Mouse (Mus musculus) neural tube, embryonic 13.5 days (tissue): ENCODE data around the gene Afap1. TPM values are rescaled to one million over a fixed set of nuclear protein-coding genes. Genes with fewer than 3 reads are reported as not detected.
A peak's percentile ranks its signal among the peaks of the same experiment; 100 is the strongest.

Experiments
- ATAC-seq: fragments of 200-750 bp; cut with Nextera tagmentation; 2 replicates; pipeline ENCODE4 v1.8.0; 2017; ENCODE audit warnings: low read depth, mild to moderate bottlenecking, moderate TSS enrichment, moderate library complexity
- H3K27ac ChIP-seq: fragments of 300-500 bp; sonication (generic); replicated peaks from 2 replicates; pipeline ENCODE4 v1.5.1; 2015; ENCODE audit warnings: moderate library complexity, mild to moderate bottlenecking, inconsistent platforms
- H3K27me3 ChIP-seq: fragments of 300-500 bp; sonication (generic); 2 replicates; pipeline ENCODE4 v1.6.1; 2015; ENCODE audit warnings: mild to moderate bottlenecking, inconsistent platforms
- H3K36me3 ChIP-seq: fragments of 300-500 bp; sonication (generic); 2 replicates; pipeline ENCODE4 v1.6.1; 2015; ENCODE audit warnings: mild to moderate bottlenecking, inconsistent platforms
- H3K4me1 ChIP-seq: fragments of 300-500 bp; sonication (generic); replicated peaks from 2 replicates; pipeline ENCODE4 v1.6.1; 2015; ENCODE audit warnings: inconsistent platforms
- H3K4me2 ChIP-seq: fragments of 300-500 bp; sonication (generic); 2 replicates; pipeline ENCODE4 v1.6.1; 2015; ENCODE audit warnings: inconsistent platforms, mild to moderate bottlenecking, moderate library complexity
- H3K4me3 ChIP-seq: fragments of 300-500 bp; sonication (generic); 2 replicates; pipeline ENCODE4 v1.5.1; 2015; ENCODE audit warnings: mild to moderate bottlenecking, inconsistent platforms
- H3K9ac ChIP-seq: fragments of 300-500 bp; sonication (generic); 2 replicates; pipeline ENCODE4 v1.6.1; 2015; ENCODE audit warnings: moderate library complexity, mild to moderate bottlenecking, inconsistent platforms
- H3K9me3 ChIP-seq: fragments of 300-500 bp; sonication (generic); 2 replicates; pipeline ENCODE4 v1.6.1; 2016; ENCODE audit warnings: inconsistent platforms
- WGBS: fragments of 180-500 bp; shearing (Covaris S2); methylation state at CpG from one replicate; pipeline ENCODE4 v1.1.7; 2015; 5-methylcytosine and 5-hydroxymethylcytosine counted together
- polyA plus RNA-seq: library from polyadenylated mRNA; unstranded; fragments of >200 nt; fragmentation: Nextera tagmentation; extraction: Ambion mirVana; gene quantifications from 2 replicates; pipeline ENCODE4 v1.2.1, GENCODE M21; 2015

The Afap1 gene
- polyA plus RNA-seq, 1 experiment from 2014 or later: 92.2 TPM

GRCm38 (mm10) chr5:35898994-35899393, 5.9 kb downstream of the Afap1 start:
- Histone ChIP-seq H3K36me3 (no peaks in the 10 kb centered on the region), H3K9me3 (no peaks in the 10 kb centered on the region), H3K27me3 (no peaks in the 10 kb centered on the region), H3K27ac (no peak overlapping the region), H3K4me1 (peaks cover 86% of the 10 kb centered on the region), H3K4me2 (no peak overlapping the region), H3K9ac (no peak overlapping the region), H3K4me3 (no peak overlapping the region)
- WGBS: 85% methylated on average over 3 of the region's 3 CpGs
- no peak for ATAC-seq

- H3K9me3 ChIP-seq: no peaks in the 10 kb centered on the region
- peak overlapping the region; percentile 25; the same call in 1 of the 2 replicates for H3K4me2 ChIP-seq
- no peaks in the 10 kb centered on the region for H3K36me3 ChIP-seq
- no peak for ATAC-seq
- H3K4me1 ChIP-seq: peaks cover 89% of the 10 kb centered on the region
- WGBS: 15% methylated on average over 9 of the region's 10 CpGs
- peak overlapping the region; percentile 70; the same call in 1 of the 2 replicates for H3K27ac ChIP-seq
- peak overlapping the region; percentile 36 for H3K9ac ChIP-seq
- H3K4me3 ChIP-seq: no peak overlapping the region
- H3K27me3 ChIP-seq: no peaks in the 10 kb centered on the region
These were observed 7.5 kb downstream of the Afap1 start for GRCm38 (mm10) chr5:35900401-35901225.

DNA sequence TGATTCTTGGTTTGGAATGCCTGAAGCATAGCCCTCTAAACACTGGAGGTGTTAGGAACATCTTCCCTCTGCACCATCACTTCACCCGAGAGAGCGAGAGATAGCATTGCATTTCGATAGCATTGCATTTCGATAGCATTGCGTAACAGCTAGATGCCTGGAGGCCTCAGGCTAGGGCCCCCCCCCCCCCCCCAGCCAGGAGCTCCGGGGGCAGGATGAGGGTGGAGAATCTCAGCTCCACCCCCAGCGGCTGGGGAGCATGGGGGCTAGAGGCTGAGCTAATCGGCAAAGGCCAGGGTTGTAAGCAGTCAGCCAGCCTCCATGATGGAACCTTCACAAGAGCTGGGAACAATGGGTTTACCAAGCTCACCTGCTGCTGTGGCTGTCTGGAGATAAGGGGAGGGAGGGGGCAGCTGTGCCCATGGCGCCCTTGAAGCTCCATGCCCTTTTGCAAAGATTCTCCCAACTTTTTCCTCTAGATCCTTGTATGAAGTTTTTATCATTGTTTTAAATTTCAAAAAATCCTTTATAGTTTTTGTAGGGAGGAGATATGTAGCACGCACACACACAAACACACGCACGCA, 8.2 kb downstream of the Afap1 start:
- no peaks in the 10 kb centered on the region for H3K9me3 ChIP-seq
- H3K4me3 ChIP-seq: no peak overlapping the region
- peaks cover 88% of the 10 kb centered on the region for H3K4me1 ChIP-seq
- H3K27ac ChIP-seq: peak overlapping the region; percentile 70
- 40% methylated on average over 12 of the region's 12 CpGs for WGBS
- H3K36me3 ChIP-seq: no peaks in the 10 kb centered on the region
- ATAC-seq: no peak
- no peaks in the 10 kb centered on the region for H3K27me3 ChIP-seq
- H3K4me2 ChIP-seq: peak overlapping the region; percentile 25; the same call in 1 of the 2 replicates
- H3K9ac ChIP-seq: no peak overlapping the region

DNA sequence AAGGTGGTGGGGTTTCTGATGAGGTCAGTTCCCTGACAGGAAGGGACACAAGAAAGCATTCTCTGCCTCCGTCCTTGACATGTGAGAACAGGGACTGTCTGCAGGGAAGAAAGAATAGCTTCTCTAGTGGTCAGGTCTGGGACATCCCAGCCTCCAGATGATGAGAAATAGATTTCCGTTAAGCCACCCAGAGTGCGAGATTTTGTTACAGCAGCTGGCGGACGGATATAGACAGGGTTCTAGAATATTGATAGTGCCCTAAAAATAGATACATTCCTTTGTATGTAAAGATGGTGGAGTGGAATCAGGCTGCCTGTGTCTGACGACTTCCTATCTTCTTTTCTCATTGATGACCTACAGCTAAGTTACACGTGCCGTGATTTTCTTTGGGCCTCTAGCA, 10.3 kb downstream of the Afap1 start:
- no peaks in the 10 kb centered on the region for H3K9me3 ChIP-seq
- no peak overlapping the region for H3K4me2 ChIP-seq
- 73% methylated on average over 8 of the region's 8 CpGs for WGBS
- no peak overlapping the region; the same call in 1 of the 2 replicates for H3K27ac ChIP-seq
- no peak overlapping the region for H3K4me3 ChIP-seq
- H3K27me3 ChIP-seq: no peaks in the 10 kb centered on the region
- no peaks in the 10 kb centered on the region for H3K36me3 ChIP-seq
- ATAC-seq: no peak
- H3K4me1 ChIP-seq: peaks cover 88% of the 10 kb centered on the region
- H3K9ac ChIP-seq: no peak overlapping the region

GRCm38 (mm10) chr5:35905283-35905682, 12.2 kb downstream of the Afap1 start:
- Histone ChIP-seq H3K36me3 (no peaks in the 10 kb centered on the region), H3K4me2 (no peak overlapping the region), H3K9ac (peak overlapping the region; percentile 32; the same call in 1 of the 2 replicates), H3K27me3 (no peaks in the 10 kb centered on the region), H3K27ac (peak overlapping the region; percentile 62), H3K4me1 (peaks cover 90% of the 10 kb centered on the region), H3K4me3 (no peak overlapping the region), H3K9me3 (no peaks in the 10 kb centered on the region)
- no peak for ATAC-seq
- WGBS: 40% methylated on average over 8 of the region's 8 CpGs

- no peaks in the 10 kb centered on the region for H3K9me3 ChIP-seq
- H3K4me2 ChIP-seq: no peak overlapping the region
- H3K4me3 ChIP-seq: no peak overlapping the region
- no peak overlapping the region for H3K9ac ChIP-seq
- ATAC-seq: no peak
- peaks cover 12% of the 10 kb centered on the region for H3K36me3 ChIP-seq
- peak overlapping the region; percentile 92 for H3K27ac ChIP-seq
- peaks cover 85% of the 10 kb centered on the region for H3K4me1 ChIP-seq
- no peaks in the 10 kb centered on the region for H3K27me3 ChIP-seq
- WGBS: 70% methylated on average over 4 of the region's 4 CpGs
These were observed 14.0 kb downstream of the Afap1 start for GRCm38 (mm10) chr5:35907090-35907489.

GRCm38 (mm10) chr5:35907633-35908426, 14.7 kb downstream of the Afap1 start:
- Histone ChIP-seq H3K9ac (peak overlapping the region; percentile 49), H3K4me3 (no peak overlapping the region), H3K27ac (peak overlapping the region; percentile 92), H3K36me3 (peaks cover 20% of the 10 kb centered on the region), H3K4me2 (peak overlapping the region; percentile 35), H3K27me3 (no peaks in the 10 kb centered on the region), H3K4me1 (peaks cover 82% of the 10 kb centered on the region), H3K9me3 (no peaks in the 10 kb centered on the region)
- 13% methylated on average over 15 of the region's 15 CpGs for WGBS
- peak; percentile 90 for ATAC-seq

- no peaks in the 10 kb centered on the region for H3K27me3 ChIP-seq
- WGBS: 36% methylated on average over 13 of the region's 13 CpGs
- no peaks in the 10 kb centered on the region for H3K9me3 ChIP-seq
- H3K4me2 ChIP-seq: peak overlapping the region; percentile 35
- peak; percentile 26 for ATAC-seq
- peaks cover 20% of the 10 kb centered on the region for H3K36me3 ChIP-seq
- peak overlapping the region; percentile 92 for H3K27ac ChIP-seq
- no peak overlapping the region for H3K4me3 ChIP-seq
- H3K9ac ChIP-seq: peak overlapping the region; percentile 49
- H3K4me1 ChIP-seq: peaks cover 75% of the 10 kb centered on the region
These were observed 15.7 kb downstream of the Afap1 start for GRCm38 (mm10) chr5:35908626-35909443.

GRCm38 (mm10) chr5:35915629-35916300, 22.6 kb downstream of the Afap1 start:
- H3K36me3 ChIP-seq: peaks cover 20% of the 10 kb centered on the region
- H3K27me3 ChIP-seq: no peaks in the 10 kb centered on the region
- H3K4me2 ChIP-seq: no peak overlapping the region
- no peaks in the 10 kb centered on the region for H3K9me3 ChIP-seq
- ATAC-seq: no peak
- peaks cover 74% of the 10 kb centered on the region for H3K4me1 ChIP-seq
- peak overlapping the region; percentile 79 for H3K27ac ChIP-seq
- no peak overlapping the region for H3K4me3 ChIP-seq
- H3K9ac ChIP-seq: no peak overlapping the region
- 47% methylated on average over 12 of the region's 12 CpGs for WGBS

DNA sequence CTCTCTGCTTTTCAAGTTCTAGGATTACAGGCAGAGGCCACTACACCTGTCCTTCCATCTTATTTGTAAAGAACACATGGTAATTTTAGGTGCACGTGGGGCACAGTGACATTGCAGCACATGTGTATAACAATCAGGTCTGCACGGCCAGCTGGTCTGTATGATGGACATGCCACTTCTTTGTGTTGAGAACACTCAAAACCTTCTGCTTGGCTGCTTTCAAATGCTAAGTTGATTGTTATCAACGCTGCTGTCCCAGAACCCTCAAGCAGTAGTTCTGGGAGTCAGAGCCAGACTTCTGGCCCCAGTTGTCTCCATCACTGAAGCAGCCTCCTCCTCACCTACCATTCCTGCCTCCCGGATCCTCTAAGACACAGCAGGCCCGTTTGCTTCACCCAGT, 23.5 kb downstream of the Afap1 start:
- H3K27ac ChIP-seq: 0 out of 2 replicates have a peak overlapping the region, but pooled peaks have one; percentile 39
- peaks cover 11% of the 10 kb centered on the region for H3K36me3 ChIP-seq
- H3K4me2 ChIP-seq: no peak overlapping the region
- H3K9me3 ChIP-seq: no peaks in the 10 kb centered on the region
- H3K27me3 ChIP-seq: no peaks in the 10 kb centered on the region
- peaks cover 78% of the 10 kb centered on the region for H3K4me1 ChIP-seq
- H3K9ac ChIP-seq: no peak overlapping the region
- WGBS: 39% methylated on average over 5 of the region's 5 CpGs
- ATAC-seq: no peak
- H3K4me3 ChIP-seq: no peak overlapping the region

DNA sequence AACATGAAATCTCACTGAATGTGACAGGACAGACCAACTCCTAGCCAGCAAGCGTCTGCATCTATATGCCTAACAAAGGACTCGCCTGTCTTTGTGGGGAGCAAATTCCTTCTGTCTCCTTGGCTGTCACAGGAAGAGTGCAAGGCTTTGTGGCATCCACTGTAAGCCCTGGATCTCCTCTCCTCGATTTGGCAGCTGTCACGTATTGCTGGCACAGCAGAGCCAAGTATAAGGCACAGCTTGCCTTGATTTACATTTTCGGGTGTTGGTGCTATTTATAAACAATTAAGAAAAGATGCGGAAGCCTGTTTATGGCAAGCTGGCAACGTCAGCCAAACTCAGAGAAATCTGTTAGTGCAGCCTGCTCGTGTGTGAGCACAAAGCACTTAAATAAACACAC, 25.3 kb downstream of the Afap1 start:
- no peaks in the 10 kb centered on the region for H3K36me3 ChIP-seq
- ATAC-seq: peak; percentile 53; the same call in 1 of the 2 replicates
- no peak overlapping the region for H3K4me3 ChIP-seq
- no peaks in the 10 kb centered on the region for H3K27me3 ChIP-seq
- peak overlapping the region; percentile 44 for H3K9ac ChIP-seq
- no peaks in the 10 kb centered on the region for H3K9me3 ChIP-seq
- H3K4me2 ChIP-seq: peak overlapping the region; percentile 9; the same call in 1 of the 2 replicates
- H3K27ac ChIP-seq: peak overlapping the region; percentile 91
- 14% methylated on average over 8 of the region's 8 CpGs for WGBS
- peaks cover 95% of the 10 kb centered on the region for H3K4me1 ChIP-seq
